In genomic region chr5:36829913-36830879, GRCm38 (mm10) we compare ENCODE assay signal across 8 mouse cellular contexts. TPM values are rescaled to one million over a fixed set of nuclear protein-coding genes. Genes with fewer than 3 reads are reported as not detected.
DNase-seq lines count a peak whose midpoint lies in the region; ATAC-seq and TF ChIP-seq lines count a peak whose summit lies in the region.

Man2b2 (minus strand) TSS chr5:36830653.

- H3K27ac ChIP-seq in embryonic facial prominence, embryonic 14.5 days (replicated peaks; ENCODE audit: low read depth, low read length) = no peak within 1 kb of the TSS
- no peak within 1 kb of the TSS for H3K27ac ChIP-seq in limb, embryonic 14.5 days (replicated peaks; ENCODE audit: low read depth, low read length)
- no peak within 1 kb of the TSS for H3K27ac ChIP-seq in midbrain, postnatal 0 days (ENCODE audit: low read depth, low read length)

- peak within 1 kb of the TSS; percentile 52 for H3K4me3 ChIP-seq in embryonic facial prominence, embryonic 14.5 days (ENCODE audit: low read depth, low read length)
- peak within 1 kb of the TSS; percentile 52 for H3K4me3 ChIP-seq in limb, embryonic 14.5 days (replicated peaks; ENCODE audit: low read length)
- H3K4me3 ChIP-seq in midbrain, postnatal 0 days (ENCODE audit: low read depth, low read length) = peak within 1 kb of the TSS; percentile 45

- peak within 1 kb of the TSS; percentile 69 for H3K4me2 ChIP-seq in embryonic facial prominence, embryonic 14.5 days (ENCODE audit: low read depth, low read length)
- H3K4me2 ChIP-seq in limb, embryonic 14.5 days (replicated peaks; ENCODE audit: low read depth, low read length, severe bottlenecking) = peak within 1 kb of the TSS; percentile 69
- H3K4me2 ChIP-seq in midbrain, postnatal 0 days (ENCODE audit: low read depth, low read length, poor library complexity, severe bottlenecking) = peak within 1 kb of the TSS; percentile 79

- no peaks in the 10 kb centered on the region for H3K27me3 ChIP-seq in embryonic facial prominence, embryonic 14.5 days (replicated peaks; ENCODE audit: control insufficient read depth, insufficient read depth, low read length)
- no peaks in the 10 kb centered on the region for H3K27me3 ChIP-seq in limb, embryonic 14.5 days (ENCODE audit: control insufficient read depth, insufficient read depth, low read length)
- H3K27me3 ChIP-seq in midbrain, postnatal 0 days (ENCODE audit: insufficient read depth, low read length) = 0 out of 2 replicates have a peak, but pooled peaks cover 3% of the 10 kb centered on the region

- 4% methylated on average over 32 of the region's 46 CpGs for WGBS in embryonic facial prominence, embryonic 14.5 days
- WGBS in limb, embryonic 14.5 days = 4% methylated on average over 35 of the region's 46 CpGs
- 5% methylated on average over 42 of the region's 46 CpGs for WGBS in midbrain, postnatal 0 days

- peak; percentile 95 for ATAC-seq in embryonic facial prominence, embryonic 14.5 days (ENCODE audit: low read depth)
- ATAC-seq in limb, embryonic 14.5 days (ENCODE audit: low FRiP score, low read depth) = peak; percentile 87
- ATAC-seq in midbrain, postnatal 0 days (ENCODE audit: low FRiP score) = peak; percentile 91

- peak; percentile 98 for TF ChIP-seq CTCF in midbrain, postnatal 0 days (IDR thresholded peaks at IDR 0.05)

- no peaks in the 10 kb centered on the region for H3K9me3 ChIP-seq in embryonic facial prominence, embryonic 14.5 days (ENCODE audit: control insufficient read depth, low read length)
- no peaks in the 10 kb centered on the region for H3K9me3 ChIP-seq in limb, embryonic 14.5 days (ENCODE audit: control insufficient read depth, low read length)
- H3K9me3 ChIP-seq in midbrain, postnatal 0 days (ENCODE audit: low read length) = no peaks in the 10 kb centered on the region

- 0 out of 2 replicates have a peak, but pooled peaks have one; percentile 12 for TF ChIP-seq POLR2A in limb, embryonic 14.5 days (IDR thresholded peaks at IDR 0.05; ENCODE audit: borderline replicate concordance, extremely low read depth, insufficient read depth, insufficient read length)

- H3K4me1 ChIP-seq in embryonic facial prominence, embryonic 14.5 days (ENCODE audit: control insufficient read depth, insufficient read depth, low read length) = no peaks in the 10 kb centered on the region; the same call in 1 of the 2 replicates
- peaks cover 6% of the 10 kb centered on the region; the same call in 1 of the 2 replicates for H3K4me1 ChIP-seq in limb, embryonic 14.5 days (ENCODE audit: control insufficient read depth, insufficient read depth, low read length)
- peaks cover 3% of the 10 kb centered on the region; the same call in 1 of the 2 replicates for H3K4me1 ChIP-seq in midbrain, postnatal 0 days (ENCODE audit: insufficient read depth, low read length)

- peaks cover 3% of the 10 kb centered on the region; the same call in 1 of the 2 replicates for H3K36me3 ChIP-seq in embryonic facial prominence, embryonic 14.5 days (ENCODE audit: control insufficient read depth, insufficient read depth, low read length)
- no peaks in the 10 kb centered on the region for H3K36me3 ChIP-seq in limb, embryonic 14.5 days (ENCODE audit: control insufficient read depth, insufficient read depth, low read length)
- H3K36me3 ChIP-seq in midbrain, postnatal 0 days (ENCODE audit: insufficient read depth, low read length) = peaks cover 5% of the 10 kb centered on the region; the same call in 1 of the 2 replicates

- H3K9ac ChIP-seq in embryonic facial prominence, embryonic 14.5 days (ENCODE audit: low read depth, low read length) = peak within 1 kb of the TSS; percentile 64
- H3K9ac ChIP-seq in limb, embryonic 14.5 days (ENCODE audit: low read depth, low read length, severe bottlenecking) = peak within 1 kb of the TSS; percentile 55
- H3K9ac ChIP-seq in midbrain, postnatal 0 days (replicated peaks; ENCODE audit: low read length, poor library complexity, severe bottlenecking) = peak within 1 kb of the TSS; percentile 60

- peak; percentile 95 for DNase-seq in 3134 (ENCODE audit: extremely low read depth, insufficient read length, low spot score)
- peak; percentile 93 to 96 for DNase-seq in adrenal gland, postnatal 36 days
- peak; percentile 81 for DNase-seq in embryonic facial prominence, embryonic 14.5 days (ENCODE audit: low spot score)
- DNase-seq in heart, adult 8-10 months (ENCODE audit: low spot score) = peak; percentile 87
- peak; percentile 93 for DNase-seq in kidney, adult 9 months
- peak; percentile 68 for DNase-seq in limb, embryonic 14.5 days (ENCODE audit: low spot score)
- peak; percentile 90 for DNase-seq in midbrain, postnatal 0 days (ENCODE audit: low spot score)
- DNase-seq in spleen, postnatal 14 days (ENCODE audit: low spot score in 2 of 2) = peak; percentile 78 to 88

RNA-seq across cellular contexts. Expression of gene Man2b2, which starts in this region (rescaled TPM):
- total RNA-seq in adrenal gland, postnatal 36 days (2021) = 10 to 100 TPM; 51.1 to 52.1 TPM
- 22.2 and 24.2 TPM in 2 replicates for polyA plus RNA-seq in embryonic facial prominence, embryonic 14.5 days (2014; fragmentation: Nextera tagmentation; extraction: Ambion mirVana)
- 10 to 100 TPM; 26.2 to 27.8 (median 27.1) TPM for total RNA-seq in heart, adult 8-10 months (2022)
- 24.2 and 32.4 TPM in 2 replicates for polyA plus RNA-seq in limb, embryonic 14.5 days (2012; rRNA removed)
- polyA plus RNA-seq in limb, embryonic 14.5 days (2014; fragmentation: Nextera tagmentation; extraction: Ambion mirVana) = 16.5 and 17.5 TPM in 2 replicates
- total RNA-seq in midbrain, postnatal 0 days (2014; rRNA removed) = 22.6 and 26.2 TPM in 2 replicates
- polyA plus RNA-seq in midbrain, postnatal 0 days (2015; fragmentation: Nextera tagmentation; extraction: Ambion mirVana) = 15.6 and 15.8 TPM in 2 replicates
